Mouse (Mus musculus) frontal cortex, adult (tissue): ENCODE results near the gene Fgfr2.

Experiments
- ATAC-seq: cut with Nextera tagmentation; 2 replicates; pipeline ENCODE4 v1.9.2; 2017; ENCODE audit warnings: mild to moderate bottlenecking, moderate library complexity, mixed read lengths; ENCODE audit not compliant: low TSS enrichment

The Fgfr2 gene

GRCm38 (mm10) chr7:132267721-132268498 lies 855.2 kb downstream of the Fgfr2 start:
- no peak for ATAC-seq

- peak; percentile 82 for ATAC-seq
Observed at GRCm38 (mm10) chr7:132264763-132265162, 858.4 kb downstream of the Fgfr2 start.

GRCm38 (mm10) chr7:132263186-132263585 lies 860.0 kb downstream of the Fgfr2 start:
- ATAC-seq, result no peak

- ATAC-seq, result no peak
Observed at GRCm38 (mm10) chr7:132262696-132263095, 860.5 kb downstream of the Fgfr2 start.

- ATAC-seq, result no peak
Observed at GRCm38 (mm10) chr7:132261885-132262284, 861.3 kb downstream of the Fgfr2 start.

- no peak for ATAC-seq
Observed at GRCm38 (mm10) chr7:132260632-132261031, 862.5 kb downstream of the Fgfr2 start.

GRCm38 (mm10) chr7:132258817-132259216 lies 864.3 kb downstream of the Fgfr2 start:
- ATAC-seq, result 0 out of 2 replicates have a peak, but pooled peaks have one; percentile 15

GRCm38 (mm10) chr7:132258216-132258615 lies 864.9 kb downstream of the Fgfr2 start:
- ATAC-seq, result no peak

GRCm38 (mm10) chr7:132253513-132253912 lies 869.6 kb downstream of the Fgfr2 start:
- ATAC-seq, result peak; percentile 84

GRCm38 (mm10) chr7:132253078-132253477 lies 870.1 kb downstream of the Fgfr2 start:
- ATAC-seq, result peak; percentile 63

- ATAC-seq, result no peak
Observed at GRCm38 (mm10) chr7:132249563-132250119, 873.5 kb downstream of the Fgfr2 start.

GRCm38 (mm10) chr7:132247567-132247966 lies 875.6 kb downstream of the Fgfr2 start:
- peak; percentile 66 for ATAC-seq

GRCm38 (mm10) chr7:132247091-132247490 lies 876.1 kb downstream of the Fgfr2 start:
- no peak for ATAC-seq

- ATAC-seq, result no peak
Observed at GRCm38 (mm10) chr7:132245730-132246129, 877.4 kb downstream of the Fgfr2 start.

- ATAC-seq, result no peak
Observed at GRCm38 (mm10) chr7:132244637-132245036, 878.5 kb downstream of the Fgfr2 start.

GRCm38 (mm10) chr7:132243225-132243624 lies 879.9 kb downstream of the Fgfr2 start:
- ATAC-seq, result peak; percentile 28; the same call in 1 of the 2 replicates

- no peak for ATAC-seq
Observed at GRCm38 (mm10) chr7:132242617-132243141, 880.5 kb downstream of the Fgfr2 start.

GRCm38 (mm10) chr7:132238921-132239320 lies 884.2 kb downstream of the Fgfr2 start:
- no peak for ATAC-seq

GRCm38 (mm10) chr7:132237191-132237590 lies 886.0 kb downstream of the Fgfr2 start:
- no peak for ATAC-seq

- ATAC-seq, result no peak
Observed at GRCm38 (mm10) chr7:132236789-132237188, 886.4 kb downstream of the Fgfr2 start.

GRCm38 (mm10) chr7:132234250-132234649 lies 888.9 kb downstream of the Fgfr2 start:
- ATAC-seq, result no peak

GRCm38 (mm10) chr7:132233732-132234131 lies 889.4 kb downstream of the Fgfr2 start:
- no peak for ATAC-seq

- ATAC-seq, result no peak
Observed at GRCm38 (mm10) chr7:132232937-132233336, 890.2 kb downstream of the Fgfr2 start.
